Mouse (Mus musculus) forebrain, embryonic 14.5 days (tissue): ENCODE measurements at regions not wholly inside any gene's neighbourhood (a gene's known extent, or its start where the extent isn't known, plus 50 kb on each side); places are given as distances from the start of the nearest gene placed in this dataset.

Experiments
- ATAC-seq: fragments of 200-750 bp; cut with Nextera tagmentation; 2 replicates; pipeline ENCODE4 v1.8.0; 2017; ENCODE audit warnings: mild to moderate bottlenecking, moderate library complexity
- DNase-seq: peaks from one replicate; pipeline ENCODE4 v3.0.0-alpha.2; 2015; ENCODE audit warnings: low spot score
- H3K27ac ChIP-seq: fragments of 300-500 bp; sonication (generic); 2 replicates; pipeline ENCODE4 v1.5.1; 2014; ENCODE audit warnings: low read depth, mild to moderate bottlenecking, control low read depth, low read length, moderate library complexity
- H3K27me3 ChIP-seq: fragments of 300-500 bp; sonication (generic); replicated peaks from 2 replicates; pipeline ENCODE4 v1.6.1; 2014; ENCODE audit warnings: low read length, control low read depth, mixed read lengths; ENCODE audit not compliant: control insufficient read depth, insufficient read depth
- H3K36me3 ChIP-seq: fragments of 300-500 bp; sonication (generic); 2 replicates; pipeline ENCODE4 v1.6.1; 2014; ENCODE audit warnings: low read length, control low read depth; ENCODE audit not compliant: control insufficient read depth, insufficient read depth
- H3K4me1 ChIP-seq: fragments of 300-500 bp; sonication (generic); 2 replicates; pipeline ENCODE4 v1.6.1; 2014; ENCODE audit warnings: antibody characterized with exemption, low read length, control low read depth; ENCODE audit not compliant: control insufficient read depth, insufficient read depth
- H3K4me2 ChIP-seq: fragments of 300-500 bp; sonication (generic); 2 replicates; pipeline ENCODE4 v1.6.1; 2014; ENCODE audit warnings: mild to moderate bottlenecking, control low read depth, low read length
- H3K4me3 ChIP-seq: fragments of 300-500 bp; sonication (generic); 2 replicates; pipeline ENCODE4 v1.5.1; 2014; ENCODE audit warnings: low read depth, low read length, control low read depth
- H3K9ac ChIP-seq: fragments of 300-500 bp; sonication (generic); 2 replicates; pipeline ENCODE4 v1.6.1; 2014; ENCODE audit warnings: mild to moderate bottlenecking, low read length, control low read depth, moderate library complexity
- H3K9me3 ChIP-seq: fragments of 300-500 bp; sonication (generic); replicated peaks from 2 replicates; pipeline ENCODE4 v1.6.1; 2016; ENCODE audit warnings: low read length, control low read depth, mixed read lengths; ENCODE audit not compliant: control insufficient read depth
- WGBS: fragments of 180-500 bp; shearing (Covaris S2); extraction: QIAGEN DNeasy Blood & Tissue Kit; methylation state at CpG from one replicate; pipeline ENCODE4 v1.1.7; 2014; 5-methylcytosine and 5-hydroxymethylcytosine counted together

GRCm38 (mm10) chr15:62157200-62158033, 1234.6 kb upstream of the A1bg start:
- no peak overlapping the region for H3K4me3 ChIP-seq
- no peak for DNase-seq
- no peaks in the 10 kb centered on the region for H3K9me3 ChIP-seq
- WGBS, result 93% methylated on average over 7 of the region's 7 CpGs
- H3K9ac ChIP-seq, result no peak overlapping the region
- H3K27me3 ChIP-seq, result no peaks in the 10 kb centered on the region
- no peak overlapping the region for H3K4me2 ChIP-seq
- H3K36me3 ChIP-seq, result no peaks in the 10 kb centered on the region
- no peak for ATAC-seq
- H3K27ac ChIP-seq, result no peak overlapping the region
- no peaks in the 10 kb centered on the region for H3K4me1 ChIP-seq

GRCm38 (mm10) chr15:62153222-62153621, 1230.4 kb upstream of the A1bg start:
- H3K9me3 ChIP-seq, result no peaks in the 10 kb centered on the region
- no peaks in the 10 kb centered on the region for H3K4me1 ChIP-seq
- no peak overlapping the region for H3K4me2 ChIP-seq
- 60% methylated on average over 9 of the region's 9 CpGs for WGBS
- DNase-seq (no peak), ATAC-seq (no peak)
- H3K27ac ChIP-seq, result no peak overlapping the region
- H3K27me3 ChIP-seq, result no peaks in the 10 kb centered on the region
- no peak overlapping the region for H3K9ac ChIP-seq
- no peak overlapping the region for H3K4me3 ChIP-seq
- no peaks in the 10 kb centered on the region for H3K36me3 ChIP-seq

DNA sequence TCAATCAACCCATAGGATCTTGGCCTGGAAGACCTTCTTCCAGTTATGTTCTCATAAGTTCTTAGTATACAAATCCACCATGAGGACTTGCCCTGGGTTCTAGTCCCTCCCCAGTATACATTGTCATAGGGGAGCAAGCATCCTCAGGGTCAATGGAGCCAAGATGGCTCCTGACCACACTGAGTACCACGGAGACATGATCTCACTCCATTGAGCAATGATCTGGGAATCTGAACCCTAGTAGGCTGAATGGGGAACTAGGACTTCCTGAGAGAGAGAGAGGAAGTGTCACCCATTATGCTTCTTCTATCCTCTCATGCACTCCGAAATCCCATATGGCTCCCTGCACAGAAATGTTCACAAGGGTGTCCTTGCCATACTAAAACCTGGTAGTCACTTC, 1229.3 kb upstream of the A1bg start:
- Histone ChIP-seq H3K36me3 (no peaks in the 10 kb centered on the region), H3K9ac (no peak overlapping the region), H3K4me3 (no peak overlapping the region), H3K9me3 (no peaks in the 10 kb centered on the region), H3K27me3 (no peaks in the 10 kb centered on the region), H3K27ac (no peak overlapping the region), H3K4me1 (peaks cover 4% of the 10 kb centered on the region), H3K4me2 (no peak overlapping the region)
- WGBS, result 94% methylated on average over 2 of the region's 2 CpGs
- ATAC-seq, result no peak
- no peak for DNase-seq

DNA sequence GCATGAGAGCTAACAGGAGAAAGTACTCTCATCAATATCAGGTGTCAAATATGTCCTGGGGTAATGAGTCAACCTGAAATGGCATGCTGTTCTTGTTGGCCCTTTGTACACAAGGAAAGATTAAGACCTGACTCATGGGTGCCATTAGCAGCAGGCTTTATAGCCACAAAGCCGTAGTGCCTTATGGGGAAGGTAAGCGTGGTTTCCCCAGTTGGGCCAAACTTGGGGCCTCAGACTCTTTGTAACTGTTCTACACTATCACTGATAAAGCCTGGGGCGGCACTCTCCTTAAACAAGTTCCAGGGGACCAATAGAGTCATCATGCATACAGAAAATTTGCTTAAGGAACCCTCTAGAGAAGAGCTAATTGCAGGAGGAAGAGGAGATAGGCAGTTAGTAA, 1228.9 kb upstream of the A1bg start:
- DNase-seq, result no peak
- Histone ChIP-seq H3K9ac (no peak overlapping the region), H3K4me2 (no peak overlapping the region), H3K4me1 (peaks cover 6% of the 10 kb centered on the region), H3K27me3 (no peaks in the 10 kb centered on the region), H3K36me3 (no peaks in the 10 kb centered on the region), H3K9me3 (no peaks in the 10 kb centered on the region), H3K4me3 (no peak overlapping the region), H3K27ac (no peak overlapping the region)
- 95% methylated on average over 3 of the region's 3 CpGs for WGBS
- ATAC-seq, result no peak

DNA sequence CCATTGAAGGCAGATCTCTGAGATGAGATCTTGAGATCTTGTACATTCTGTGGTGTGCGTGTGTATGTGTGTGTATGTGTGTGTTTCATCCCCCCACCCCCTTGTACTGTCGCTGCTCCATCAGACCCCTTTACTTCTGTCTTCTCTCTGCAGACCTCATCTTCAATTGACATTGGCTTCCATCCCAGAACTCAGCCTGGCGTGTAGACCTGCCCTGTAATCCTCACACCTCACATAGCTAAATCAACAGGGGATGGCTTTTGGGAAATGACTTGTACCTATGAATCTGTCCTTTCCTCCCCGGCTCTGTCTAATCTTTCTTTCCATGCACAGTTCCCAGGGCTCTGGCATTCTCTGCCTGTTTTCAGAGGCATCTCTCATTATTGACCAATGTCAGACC, 1227.5 kb upstream of the A1bg start:
- no peak overlapping the region for H3K4me3 ChIP-seq
- no peak overlapping the region for H3K9ac ChIP-seq
- no peak overlapping the region for H3K4me2 ChIP-seq
- DNase-seq, result no peak
- H3K4me1 ChIP-seq, result peaks cover 6% of the 10 kb centered on the region
- 75% methylated on average over 4 of the region's 4 CpGs for WGBS
- no peaks in the 10 kb centered on the region for H3K27me3 ChIP-seq
- H3K27ac ChIP-seq, result no peak overlapping the region
- ATAC-seq, result no peak
- H3K36me3 ChIP-seq, result no peaks in the 10 kb centered on the region
- no peaks in the 10 kb centered on the region for H3K9me3 ChIP-seq

GRCm38 (mm10) chr15:62148680-62149237, 1225.9 kb upstream of the A1bg start:
- Histone ChIP-seq H3K4me1 (peaks cover 6% of the 10 kb centered on the region), H3K27me3 (no peaks in the 10 kb centered on the region), H3K9ac (no peak overlapping the region), H3K4me3 (no peak overlapping the region), H3K27ac (no peak overlapping the region), H3K9me3 (no peaks in the 10 kb centered on the region), H3K36me3 (no peaks in the 10 kb centered on the region), H3K4me2 (no peak overlapping the region)
- ATAC-seq (no peak), DNase-seq (no peak)
- 90% methylated on average over 10 of the region's 10 CpGs for WGBS

- H3K27me3 ChIP-seq, result no peaks in the 10 kb centered on the region
- H3K4me1 ChIP-seq, result peaks cover 6% of the 10 kb centered on the region
- H3K4me2 ChIP-seq, result no peak overlapping the region
- H3K9me3 ChIP-seq, result no peaks in the 10 kb centered on the region
- 0 out of 2 replicates have a peak, but pooled peaks have one; percentile 40 for ATAC-seq
- H3K36me3 ChIP-seq, result no peaks in the 10 kb centered on the region
- H3K4me3 ChIP-seq, result no peak overlapping the region
- H3K9ac ChIP-seq, result no peak overlapping the region
- no peak overlapping the region for H3K27ac ChIP-seq
- DNase-seq, result peak; percentile 34
- 10% methylated on average over 5 of the region's 5 CpGs for WGBS
Observed at GRCm38 (mm10) chr15:62147343-62147953, 1224.6 kb upstream of the A1bg start.

GRCm38 (mm10) chr15:62145643-62146285, 1223.0 kb upstream of the A1bg start:
- no peaks in the 10 kb centered on the region for H3K36me3 ChIP-seq
- ATAC-seq (no peak), DNase-seq (no peak)
- WGBS, result 90% methylated on average over 4 of the region's 4 CpGs
- H3K9ac ChIP-seq, result no peak overlapping the region
- no peak overlapping the region for H3K27ac ChIP-seq
- no peak overlapping the region for H3K4me2 ChIP-seq
- H3K4me3 ChIP-seq, result no peak overlapping the region
- H3K9me3 ChIP-seq, result no peaks in the 10 kb centered on the region
- H3K4me1 ChIP-seq, result peaks cover 6% of the 10 kb centered on the region
- H3K27me3 ChIP-seq, result no peaks in the 10 kb centered on the region
